Mouse (Mus musculus) hindbrain, embryonic 11.5 days (tissue): Measurements from ENCODE around the gene Klk1b8. TPM values are rescaled to one million over a fixed set of nuclear protein-coding genes. Genes with fewer than 3 reads are reported as not detected.
"Not testable (repeated sequence)": the region's sequence is repeated elsewhere in the genome, so short reads cannot be mapped to it uniquely, and the experiment has no call there.

Experiments
- ATAC-seq: fragments of 200-750 bp; cut with Nextera tagmentation; 2 replicates; pipeline ENCODE4 v1.8.0; 2017; ENCODE audit warnings: mild to moderate bottlenecking, moderate TSS enrichment, moderate library complexity; ENCODE audit not compliant: low FRiP score
- DNase-seq: peaks from one replicate; pipeline ENCODE4 v3.0.0-alpha.2; 2015; ENCODE audit warnings: low spot score
- H3K27ac ChIP-seq: fragments of 300-500 bp; sonication (generic); 2 replicates; pipeline ENCODE4 v1.5.1; 2014; ENCODE audit warnings: mild to moderate bottlenecking, low read depth, low read length
- H3K27me3 ChIP-seq: fragments of 300-500 bp; sonication (generic); 2 replicates; pipeline ENCODE4 v1.6.1; 2014; ENCODE audit warnings: mild to moderate bottlenecking, low read length, moderate library complexity, mixed read lengths; ENCODE audit not compliant: control insufficient read depth, insufficient read depth
- H3K36me3 ChIP-seq: fragments of 300-500 bp; sonication (generic); 2 replicates; pipeline ENCODE4 v1.6.1; 2014; ENCODE audit warnings: mild to moderate bottlenecking, low read length, moderate library complexity, mixed read lengths; ENCODE audit not compliant: control insufficient read depth, insufficient read depth
- H3K4me1 ChIP-seq: fragments of 300-500 bp; sonication (generic); replicated peaks from 2 replicates; pipeline ENCODE4 v1.6.1; 2014; ENCODE audit warnings: low read length, mixed read lengths; ENCODE audit not compliant: control insufficient read depth, insufficient read depth
- H3K4me2 ChIP-seq: fragments of 300-500 bp; sonication (generic); replicated peaks from 2 replicates; pipeline ENCODE4 v1.6.1; 2014; ENCODE audit warnings: mild to moderate bottlenecking, low read depth, low read length
- H3K4me3 ChIP-seq: fragments of 300-500 bp; sonication (generic); 2 replicates; pipeline ENCODE4 v1.5.1; 2014; ENCODE audit warnings: low read depth, low read length
- H3K9ac ChIP-seq: fragments of 300-500 bp; sonication (generic); 2 replicates; pipeline ENCODE4 v1.6.1; 2014; ENCODE audit warnings: low read depth, low read length
- H3K9me3 ChIP-seq: fragments of 300-500 bp; sonication (generic); 2 replicates; pipeline ENCODE4 v1.6.1; 2016; ENCODE audit warnings: low read length; ENCODE audit not compliant: control insufficient read depth
- WGBS: fragments of 180-500 bp; shearing (Covaris S2); extraction: QIAGEN DNeasy Blood & Tissue Kit; methylation state at CpG from one replicate; pipeline ENCODE4 v1.1.7; 2014; 5-methylcytosine and 5-hydroxymethylcytosine counted together
- polyA plus RNA-seq: library from polyadenylated mRNA; unstranded; fragments of >200 nt; fragmentation: Nextera tagmentation; extraction: Ambion mirVana; gene quantifications from 2 replicates; pipeline ENCODE4 v1.2.1, GENCODE M21; 2014

Gene Klk1b8
- polyA plus RNA-seq, 1 experiment from 2014 or later: not detected

GRCm38 (mm10) chr7:43967058-43967457 is 16.6 kb downstream of the Klk1b8 start:
- H3K27me3 ChIP-seq: no peaks in the 10 kb centered on the region
- no peak for ATAC-seq
- no peak for DNase-seq
- H3K4me1 ChIP-seq: no peaks in the 10 kb centered on the region
- no peaks in the 10 kb centered on the region for H3K9me3 ChIP-seq
- WGBS: 82% methylated on average over 3 of the region's 3 CpGs
- H3K9ac ChIP-seq: no peak overlapping the region
- no peaks in the 10 kb centered on the region for H3K36me3 ChIP-seq
- H3K27ac ChIP-seq: no peak overlapping the region
- no peak overlapping the region for H3K4me3 ChIP-seq
- no peak overlapping the region for H3K4me2 ChIP-seq

GRCm38 (mm10) chr7:43967612-43968011 is 17.1 kb downstream of the Klk1b8 start:
- Histone ChIP-seq H3K9me3 (no peaks in the 10 kb centered on the region), H3K27me3 (no peaks in the 10 kb centered on the region), H3K27ac (no peak overlapping the region), H3K4me1 (no peaks in the 10 kb centered on the region), H3K4me2 (no peak overlapping the region), H3K36me3 (no peaks in the 10 kb centered on the region), H3K9ac (no peak overlapping the region), H3K4me3 (no peak overlapping the region)
- 88% methylated on average over 2 of the region's 2 CpGs for WGBS
- DNase-seq: no peak
- ATAC-seq: no peak

- not testable (repeated sequence) for H3K4me1 ChIP-seq, H3K4me2 ChIP-seq, H3K4me3 ChIP-seq, H3K27ac ChIP-seq, H3K9ac ChIP-seq, DNase-seq, H3K9me3 ChIP-seq, H3K36me3 ChIP-seq, ATAC-seq, H3K27me3 ChIP-seq
- WGBS: 77% methylated on average over 1 of the region's 1 CpGs
Observed at GRCm38 (mm10) chr7:43975761-43976160, 25.3 kb downstream of the Klk1b8 start, which contains the start of gene Klk1b9. TSS of gene Klk1b9 (plus strand) at chr7:43976061.

DNA sequence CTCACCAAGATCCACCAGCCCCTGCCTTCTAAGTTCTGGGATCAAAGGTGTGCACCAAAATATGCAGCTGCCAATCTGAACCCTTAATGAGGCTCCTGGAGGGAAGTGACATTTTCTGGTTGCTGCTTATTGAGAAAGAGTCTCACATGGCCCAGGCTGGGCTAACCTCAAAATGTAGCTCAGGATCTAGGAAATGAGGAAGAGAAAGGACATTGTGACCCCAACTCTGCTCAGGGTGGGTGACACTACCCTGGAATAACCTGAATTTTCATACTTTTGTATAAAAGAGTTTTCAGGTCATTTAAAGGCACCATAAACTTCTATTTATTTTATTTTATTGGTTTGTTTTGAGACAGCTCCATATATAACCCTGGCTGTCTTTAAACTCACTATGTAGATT is 35.2 kb downstream of the Klk1b8 start:
- Histone ChIP-seq H3K4me3 (no peak overlapping the region), H3K36me3 (no peaks in the 10 kb centered on the region), H3K4me1 (no peaks in the 10 kb centered on the region), H3K4me2 (no peak overlapping the region), H3K9ac (no peak overlapping the region), H3K9me3 (no peaks in the 10 kb centered on the region), H3K27ac (no peak overlapping the region), H3K27me3 (no peaks in the 10 kb centered on the region)
- DNase-seq (no peak), ATAC-seq (no peak)

DNA sequence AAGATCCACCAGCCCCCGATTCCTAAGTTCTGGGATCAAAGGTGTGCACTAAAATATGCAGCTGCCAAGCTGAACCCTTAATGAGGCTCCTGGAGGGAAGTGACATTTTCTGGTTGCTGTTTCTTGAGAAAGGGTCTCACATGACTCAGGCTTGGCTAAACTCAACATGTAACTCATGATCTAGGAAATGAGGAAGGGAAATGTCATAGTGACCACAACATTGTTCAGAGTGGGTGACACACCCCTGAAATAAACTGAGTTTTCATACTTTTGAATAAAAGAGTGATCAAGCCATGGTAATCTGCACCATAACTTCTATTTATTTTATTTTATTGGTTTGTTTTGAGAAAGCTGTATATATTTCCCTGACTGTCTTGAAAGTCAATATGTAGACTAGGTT is 44.4 kb downstream of the Klk1b8 start:
- not testable (repeated sequence) for H3K36me3 ChIP-seq, H3K9ac ChIP-seq, H3K9me3 ChIP-seq, ATAC-seq, H3K27me3 ChIP-seq, H3K4me3 ChIP-seq, H3K4me2 ChIP-seq, H3K27ac ChIP-seq, DNase-seq, H3K4me1 ChIP-seq
- 82% methylated on average over 1 of the region's 1 CpGs for WGBS

DNA sequence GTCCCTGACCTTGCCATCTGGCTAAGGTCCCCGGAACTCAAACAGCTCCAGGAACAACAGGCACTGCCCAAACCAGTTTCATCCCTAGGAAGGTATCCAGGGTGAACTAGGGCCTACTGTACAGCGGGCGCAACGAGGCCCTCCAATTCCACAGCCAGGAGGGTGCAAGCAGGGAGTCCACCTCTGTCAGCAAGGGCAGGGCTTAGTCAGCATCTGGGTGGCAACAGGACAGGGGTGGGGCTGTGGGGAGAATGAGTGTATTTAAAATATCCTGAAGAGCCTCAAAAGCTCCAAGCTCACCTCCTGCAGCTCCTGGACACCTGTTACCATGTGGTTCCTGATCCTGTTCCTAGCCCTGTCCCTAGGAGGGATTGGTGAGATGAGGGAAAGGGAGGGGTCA is 45.1 kb downstream of the Klk1b8 start, which contains the start of gene Klk1b11:
Gene Klk1b11 (plus strand): TSS at position 301 of the 400 bp plus-strand sequence.
- H3K4me1 ChIP-seq, H3K36me3 ChIP-seq, H3K4me2 ChIP-seq, H3K27me3 ChIP-seq, H3K9me3 ChIP-seq, DNase-seq, H3K27ac ChIP-seq, ATAC-seq, H3K9ac ChIP-seq, H3K4me3 ChIP-seq: not testable (repeated sequence)
- 78% methylated on average over 4 of the region's 4 CpGs for WGBS

Other genes with a start within 250 kb of the Klk1b8 start
- gene Klk13, start 238.1 kb upstream of the Klk1b8 start, polyA plus RNA-seq: 0.13 TPM in 1 of 2 replicates, not detected in the other
- gene Klk12, start 181.8 kb upstream of the Klk1b8 start, polyA plus RNA-seq: not detected in 2 replicates
- 0.14 TPM in 1 of 2 replicates, not detected in the other for gene Klk11, start 176.1 kb upstream of the Klk1b8 start, polyA plus RNA-seq
- 0.32 and 0.53 TPM in 2 replicates for gene Klk10, start 169.6 kb upstream of the Klk1b8 start, polyA plus RNA-seq
- 0.23 TPM in 1 of 2 replicates, not detected in the other for gene Klk9, start 158.8 kb upstream of the Klk1b8 start, polyA plus RNA-seq
- 10.9 and 11.0 TPM in 2 replicates for gene Klk8, start 153.1 kb upstream of the Klk1b8 start, polyA plus RNA-seq
- 0.11 TPM in 1 of 2 replicates, not detected in the other for gene Klk7, start 139.4 kb upstream of the Klk1b8 start, polyA plus RNA-seq
- not detected in 2 replicates for gene Klk6, start 126.2 kb upstream of the Klk1b8 start, polyA plus RNA-seq
- gene Klk5, start 108.7 kb upstream of the Klk1b8 start, polyA plus RNA-seq: 0.31 and 0.39 TPM in 2 replicates
- 0.20 TPM in 1 of 2 replicates, not detected in the other for gene Klk4, start 69.5 kb upstream of the Klk1b8 start, polyA plus RNA-seq
- gene Klk15, start 16.9 kb upstream of the Klk1b8 start, polyA plus RNA-seq: not detected in 2 replicates
- not detected in 2 replicates for gene Klk1b1, start 16.1 kb downstream of the Klk1b8 start, polyA plus RNA-seq
- gene Klk1b9, start 25.4 kb downstream of the Klk1b8 start, polyA plus RNA-seq: not detected in 2 replicates
- gene Klk1b11, start 45.2 kb downstream of the Klk1b8 start, polyA plus RNA-seq: not detected in 2 replicates
- gene Klk1b26, start 61.5 kb downstream of the Klk1b8 start, polyA plus RNA-seq: not detected in 2 replicates
- gene Klk1b27, start 101.6 kb downstream of the Klk1b8 start, polyA plus RNA-seq: not detected in 2 replicates
- not detected in 2 replicates for gene Klk1b21, start 151.7 kb downstream of the Klk1b8 start, polyA plus RNA-seq
- not detected in 2 replicates for gene Klk1b22, start 162.0 kb downstream of the Klk1b8 start, polyA plus RNA-seq
- gene Klk1b16, start 186.1 kb downstream of the Klk1b8 start, polyA plus RNA-seq: not detected in 2 replicates
- gene Klk1b24, start 237.6 kb downstream of the Klk1b8 start, polyA plus RNA-seq: 0.32 TPM in 1 of 2 replicates, not detected in the other
- gene Klk1b3, start 247.5 kb downstream of the Klk1b8 start, polyA plus RNA-seq: not detected in 2 replicates